Mouse (Mus musculus) myocyte (in vitro differentiated cells): ENCODE data around the gene Psmf1. TPM values are rescaled to one million over a fixed set of nuclear protein-coding genes. Genes with fewer than 3 reads are reported as not detected.

Experiments used
- H3K27me3 ChIP-seq: one replicate; pipeline ENCODE4 v1.6.1; 2011; ENCODE audit not compliant: control insufficient read depth, insufficient read depth, insufficient read length
- H3K36me3 ChIP-seq: one replicate; pipeline ENCODE4 v1.6.1; 2011; ENCODE audit not compliant: control insufficient read depth, insufficient read depth
- H3K4me2 ChIP-seq: one replicate; pipeline ENCODE4 v1.6.1; 2011; ENCODE audit warnings: low read depth, control low read depth
- H3K4me3 ChIP-seq: one replicate; pipeline ENCODE4 v1.5.1; 2011; ENCODE audit warnings: mild to moderate bottlenecking, control low read depth, moderate library complexity
- H3K79me2 ChIP-seq: one replicate; pipeline ENCODE4 v1.6.1; 2011; ENCODE audit not compliant: control insufficient read depth, insufficient read depth
- H3ac ChIP-seq: one replicate; pipeline ENCODE4 v1.6.1; 2011; ENCODE audit not compliant: control insufficient read depth, insufficient read length
- CEBPB ChIP-seq: IDR thresholded peaks from 2 replicates; pipeline ENCODE4 v1.6.1; 2011; ENCODE audit warnings: mild to moderate bottlenecking, moderate library complexity; ENCODE audit not compliant: poor library complexity, insufficient read depth, severe bottlenecking
- E2F4 ChIP-seq: IDR thresholded peaks from one replicate; pipeline ENCODE4 v1.6.1; 2011; ENCODE audit warnings: mild to moderate bottlenecking, control low read depth, moderate library complexity; ENCODE audit not compliant: insufficient read depth
- MAX ChIP-seq: IDR thresholded peaks from one replicate; pipeline ENCODE4 v1.6.1; 2011; ENCODE audit warnings: low read depth, mild to moderate bottlenecking, control low read depth
- MYOD1 ChIP-seq, 3 experiments: IDR thresholded peaks; one replicate each; pipeline ENCODE4 v1.6.1; 2011; ENCODE audit warnings: control low read depth in 2 of 3, low read depth in 2 of 3, mild to moderate bottlenecking in 2 of 3, moderate library complexity in 1 of 3; ENCODE audit not compliant: insufficient read length in 2 of 3, control insufficient read depth in 1 of 3
- MYOG ChIP-seq, 3 experiments: IDR thresholded peaks; one replicate each; pipeline ENCODE4 v1.6.1; 2011; ENCODE audit warnings: control low read depth in 2 of 3, low read depth in 2 of 3, mild to moderate bottlenecking in 2 of 3; ENCODE audit not compliant: insufficient read length in 2 of 3, control insufficient read depth in 1 of 3, insufficient read depth in 1 of 3
- POLR2A ChIP-seq: IDR thresholded peaks from one replicate; pipeline ENCODE4 v1.6.1; 2011; ENCODE audit warnings: low read depth, mild to moderate bottlenecking, control low read depth, moderate library complexity; ENCODE audit not compliant: insufficient read length
- POLR2AphosphoS2 ChIP-seq: IDR thresholded peaks from one replicate; pipeline ENCODE4 v1.6.1; 2011; ENCODE audit warnings: low read depth, control low read depth; ENCODE audit not compliant: insufficient read length
- REST ChIP-seq: IDR thresholded peaks from one replicate; pipeline ENCODE4 v1.6.1; 2011; ENCODE audit warnings: mild to moderate bottlenecking, control low read depth, moderate library complexity; ENCODE audit not compliant: insufficient read depth, insufficient read length
- SRF ChIP-seq: IDR thresholded peaks from one replicate; pipeline ENCODE4 v1.6.1; 2011; ENCODE audit warnings: low read depth; ENCODE audit not compliant: control insufficient read depth, insufficient read length
- TCF12 ChIP-seq: IDR thresholded peaks from one replicate; pipeline ENCODE4 v1.6.1; 2011; ENCODE audit warnings: mild to moderate bottlenecking, control low read depth; ENCODE audit not compliant: poor library complexity, insufficient read depth, severe bottlenecking
- TCF3 ChIP-seq: IDR thresholded peaks from one replicate; pipeline ENCODE4 v1.6.1; 2011; ENCODE audit warnings: low read depth, control low read depth; ENCODE audit not compliant: insufficient read length
- USF1 ChIP-seq: IDR thresholded peaks from one replicate; pipeline ENCODE4 v1.6.1; 2011; ENCODE audit warnings: low read depth, mild to moderate bottlenecking, control low read depth, moderate library complexity
- polyA plus RNA-seq: library from polyadenylated mRNA; unstranded; fragments of >200 nt; fragmentation: generic; extraction: Trizol; gene quantifications from one replicate; pipeline ENCODE4 v1.2.1, GENCODE M21; 2012; ENCODE audit warnings: missing spikeins

Gene Psmf1
- polyA plus RNA-seq, 1 experiment, result 22.8 TPM

DNA sequence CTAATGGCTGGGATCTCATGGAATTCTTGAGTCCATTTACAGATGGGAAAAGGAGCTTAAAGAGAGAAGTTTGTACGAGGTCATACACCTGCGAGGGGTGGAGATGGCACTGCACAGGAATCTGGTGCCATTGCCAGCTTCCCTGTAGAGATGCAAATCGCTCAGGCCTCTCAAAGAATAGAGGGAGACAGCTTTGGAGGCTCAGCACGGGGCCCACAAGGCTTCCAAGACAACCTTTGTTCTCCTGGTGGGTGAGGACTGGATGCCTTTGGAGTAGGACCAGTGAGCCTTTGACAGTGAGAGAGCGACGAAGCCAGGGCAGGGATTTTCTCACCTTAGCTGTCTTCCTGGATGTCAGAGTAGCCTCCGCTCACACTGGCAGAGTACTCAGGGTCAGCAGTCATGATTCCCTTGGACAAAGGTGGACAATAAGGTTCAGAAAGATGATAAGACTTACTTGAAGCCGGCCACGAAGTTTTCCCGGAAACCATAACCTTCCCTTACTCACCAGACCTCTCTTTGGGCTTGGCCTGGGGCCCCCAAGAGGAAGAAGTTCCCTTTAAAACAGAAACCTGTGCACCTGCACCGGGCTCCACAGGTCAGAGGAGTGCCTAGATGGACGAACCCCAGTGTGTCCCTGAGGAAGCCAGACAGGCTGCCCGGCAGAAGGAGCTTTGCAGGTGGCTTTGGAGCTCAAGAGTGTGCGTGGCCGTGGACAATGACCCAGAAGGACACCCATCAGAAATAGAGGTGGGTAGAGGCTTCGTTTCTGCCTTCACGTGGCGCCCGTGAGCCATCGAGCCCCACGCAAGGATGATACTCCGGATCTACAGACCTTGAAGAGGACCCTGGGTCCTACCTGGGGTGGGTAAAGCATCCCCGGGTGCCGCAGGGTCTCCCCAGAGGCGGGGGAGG, 42.5 kb downstream of the Psmf1 start, which contains the start of gene Tmem74b:
Gene Tmem74b (plus strand): TSS at position 778 of the 915 bp plus-strand sequence.
- no peak within 1 kb of the TSS for H3K4me3 ChIP-seq
- TF ChIP-seq USF1 (no peak), POLR2A (no peak), POLR2AphosphoS2 (no peak), MAX (no peak), REST (no peak), TCF12 (no peak), CEBPB (no peak), TCF3 (no peak), E2F4 (no peak), MYOG (IDR thresholded peaks at IDR 0.05; ENCODE audit: control insufficient read depth in 1 of 3, insufficient read depth in 1 of 3, insufficient read length in 2 of 3, low read depth in 2 of 3) (no peak), MYOD1 (IDR thresholded peaks at IDR 0.05; ENCODE audit: control insufficient read depth in 1 of 3, insufficient read length in 2 of 3, low read depth in 2 of 3) (no peak), SRF (no peak)
- no peaks in the 10 kb centered on the region for H3K36me3 ChIP-seq
- no peaks in the 10 kb centered on the region for H3K79me2 ChIP-seq
- peak within 1 kb of the TSS; percentile 2 for H3K4me2 ChIP-seq
- H3ac ChIP-seq, result no peak within 1 kb of the TSS
- peaks cover 56% of the 10 kb centered on the region for H3K27me3 ChIP-seq

GRCm38 (mm10) chr2:151682976-151683375, 61.0 kb downstream of the Psmf1 start:
- TF ChIP-seq MYOG (IDR thresholded peaks at IDR 0.05; ENCODE audit: control insufficient read depth in 1 of 3, insufficient read depth in 1 of 3, insufficient read length in 2 of 3, low read depth in 2 of 3) (no peak), TCF3 (no peak), POLR2AphosphoS2 (no peak), TCF12 (no peak), MAX (no peak), E2F4 (no peak), CEBPB (no peak), REST (no peak), MYOD1 (IDR thresholded peaks at IDR 0.05; ENCODE audit: control insufficient read depth in 1 of 3, insufficient read length in 2 of 3, low read depth in 2 of 3) (no peak), SRF (no peak), POLR2A (no peak), USF1 (no peak)
- H3K36me3 ChIP-seq, result no peaks in the 10 kb centered on the region
- H3K79me2 ChIP-seq, result no peaks in the 10 kb centered on the region
- peaks cover 28% of the 10 kb centered on the region for H3K27me3 ChIP-seq
- H3K4me2 ChIP-seq, result no peak overlapping the region
- H3ac ChIP-seq, result no peak overlapping the region
- H3K4me3 ChIP-seq, result no peak overlapping the region

DNA sequence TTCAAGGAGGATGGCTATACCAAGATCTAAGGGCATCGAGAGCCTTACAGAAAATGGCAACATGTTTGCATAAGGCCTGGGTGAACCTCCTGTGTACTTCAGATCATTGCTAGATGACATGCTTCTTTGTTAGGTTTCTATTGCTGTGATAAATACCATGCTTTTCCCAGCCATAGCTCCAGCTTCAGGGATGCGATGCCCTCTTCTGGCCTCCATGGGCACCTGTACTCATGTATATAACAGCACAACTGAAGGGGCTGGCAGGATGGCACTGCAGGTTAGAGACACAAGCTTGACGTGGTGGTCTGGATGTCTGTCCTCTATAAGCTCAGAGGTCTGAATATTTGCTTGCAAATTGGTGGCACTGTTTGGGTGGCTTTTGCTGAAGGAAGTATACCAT, 61.6 kb downstream of the Psmf1 start:
- H3K27me3 ChIP-seq, result peaks cover 28% of the 10 kb centered on the region
- TF ChIP-seq POLR2AphosphoS2 (no peak), MYOG (IDR thresholded peaks at IDR 0.05; ENCODE audit: control insufficient read depth in 1 of 3, insufficient read depth in 1 of 3, insufficient read length in 2 of 3, low read depth in 2 of 3) (no peak)
- H3ac ChIP-seq, result no peak overlapping the region
- no peaks in the 10 kb centered on the region for H3K79me2 ChIP-seq
- no peak overlapping the region for H3K4me2 ChIP-seq
- no peaks in the 10 kb centered on the region for H3K36me3 ChIP-seq
- H3K4me3 ChIP-seq, result no peak overlapping the region

- no peak overlapping the region for H3ac ChIP-seq
- no peak for TF ChIP-seq E2F4
- no peak for TF ChIP-seq POLR2AphosphoS2
- TF ChIP-seq USF1, result no peak
- TF ChIP-seq MYOD1 (IDR thresholded peaks at IDR 0.05; ENCODE audit: control insufficient read depth in 1 of 3, insufficient read length in 2 of 3, low read depth in 2 of 3), result no peak
- TF ChIP-seq CEBPB, result no peak
- no peak for TF ChIP-seq MAX
- TF ChIP-seq TCF3, result no peak
- no peak for TF ChIP-seq POLR2A
- no peak for TF ChIP-seq SRF
- TF ChIP-seq MYOG (IDR thresholded peaks at IDR 0.05; ENCODE audit: control insufficient read depth in 1 of 3, insufficient read depth in 1 of 3, insufficient read length in 2 of 3, low read depth in 2 of 3), result no peak
- no peak for TF ChIP-seq REST
- no peak for TF ChIP-seq TCF12
- H3K4me2 ChIP-seq, result no peak overlapping the region
Measured at GRCm38 (mm10) chr2:151676234-151676633, 67.8 kb downstream of the Psmf1 start.

DNA sequence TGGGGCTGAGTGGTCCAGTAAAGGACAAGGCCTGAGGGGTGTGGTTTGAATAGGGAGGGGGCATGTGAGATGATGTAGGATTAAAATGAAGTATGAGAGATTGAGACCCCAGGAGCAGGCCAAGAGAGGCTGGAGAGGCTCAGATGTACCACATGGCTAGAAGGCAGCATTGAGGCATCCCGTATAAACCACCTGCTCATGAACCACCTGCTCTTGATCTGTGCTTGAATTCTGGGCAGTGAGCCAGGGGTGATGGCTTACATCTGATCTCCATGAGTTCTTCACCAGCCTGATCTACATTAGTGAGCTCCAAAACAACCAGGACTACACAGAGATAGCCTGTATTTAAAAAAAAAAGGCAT, 73.0 kb downstream of the Psmf1 start:
- no peak for TF ChIP-seq TCF3
- no peak for TF ChIP-seq POLR2AphosphoS2
- TF ChIP-seq SRF, result no peak
- no peak for TF ChIP-seq REST
- TF ChIP-seq CEBPB, result no peak
- TF ChIP-seq MYOG (IDR thresholded peaks at IDR 0.05; ENCODE audit: control insufficient read depth in 1 of 3, insufficient read depth in 1 of 3, insufficient read length in 2 of 3, low read depth in 2 of 3), result no peak
- no peak for TF ChIP-seq E2F4
- no peak for TF ChIP-seq TCF12
- TF ChIP-seq MAX, result no peak
- TF ChIP-seq MYOD1 (IDR thresholded peaks at IDR 0.05; ENCODE audit: control insufficient read depth in 1 of 3, insufficient read length in 2 of 3, low read depth in 2 of 3), result no peak
- TF ChIP-seq USF1, result no peak
- no peak for TF ChIP-seq POLR2A
- Histone ChIP-seq H3K4me3 (no peak overlapping the region), H3K79me2 (no peaks in the 10 kb centered on the region), H3K4me2 (no peak overlapping the region), H3K36me3 (no peaks in the 10 kb centered on the region), H3K27me3 (no peaks in the 10 kb centered on the region), H3ac (no peak overlapping the region)

More at GRCm38 (mm10) chr2:151676234-151676633, 67.8 kb downstream of the Psmf1 start:
- H3K4me3 ChIP-seq, result no peak overlapping the region
- H3K36me3 ChIP-seq, result no peaks in the 10 kb centered on the region
- peaks cover 7% of the 10 kb centered on the region for H3K27me3 ChIP-seq
- H3K79me2 ChIP-seq, result no peaks in the 10 kb centered on the region
